Mouse (Mus musculus): Measurements from ENCODE around the gene Abcf1. TPM values are rescaled to one million over a fixed set of nuclear protein-coding genes. Genes with fewer than 3 reads are reported as not detected.
A peak's percentile ranks its signal among the peaks of the same experiment; 100 is the strongest.

Gene Abcf1
- polyA plus RNA-seq, 1 experiment from 2014 or later: 55.8 TPM

DNA sequence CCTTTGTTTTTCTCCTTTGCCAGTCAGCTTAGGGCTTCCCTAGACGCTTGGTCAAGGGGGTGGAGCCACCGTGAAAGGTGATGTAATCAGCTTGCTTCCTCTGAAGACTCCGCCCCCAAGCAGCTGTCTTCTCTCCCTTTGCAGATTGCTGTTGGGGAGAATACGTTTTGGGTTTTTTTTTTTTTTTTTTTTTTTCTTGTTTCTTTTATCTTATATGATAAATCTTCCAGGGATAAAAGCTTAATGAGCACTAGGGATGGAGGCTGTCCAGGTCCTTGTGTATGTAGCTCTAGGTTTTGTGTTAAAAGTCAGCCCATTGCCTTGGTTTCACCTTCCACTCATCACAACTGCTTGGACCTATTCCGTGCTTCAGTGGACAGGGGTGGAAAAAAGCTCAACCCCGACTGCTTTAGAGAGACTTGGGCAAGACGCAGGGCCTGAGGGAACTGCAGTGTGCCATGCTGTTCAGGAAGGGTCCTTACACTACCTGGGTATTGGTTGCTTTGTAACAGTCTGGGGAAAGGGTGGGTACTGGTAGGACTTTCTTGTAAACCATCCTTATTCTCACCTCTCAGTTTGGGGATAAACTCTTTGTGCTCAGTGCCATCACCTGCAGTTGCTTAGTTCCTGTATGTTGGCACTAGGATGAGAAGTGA is 50.4 kb downstream of the Abcf1 start:
- Histone ChIP-seq H3K4me1 (ENCODE audit: control insufficient read depth, insufficient read depth, low read length) (peaks cover 25% of the 10 kb centered on the region), H3K4me3 (ENCODE audit: low read depth, low read length) (peak overlapping the region; percentile 64), H3K27me3 (replicated peaks; ENCODE audit: control insufficient read depth, insufficient read depth, low read length) (no peaks in the 10 kb centered on the region), H3K36me3 (ENCODE audit: control insufficient read depth, insufficient read depth, low read length) (peaks cover 16% of the 10 kb centered on the region), H3K9ac (ENCODE audit: low read length) (peak overlapping the region; percentile 96), H3K9me3 (replicated peaks; ENCODE audit: control insufficient read depth, low read length) (no peaks in the 10 kb centered on the region), H3K27ac (ENCODE audit: low read depth, low read length) (peak overlapping the region; percentile 93), H3K4me2 (ENCODE audit: low read length) (peak overlapping the region; percentile 87)
- DNase-seq (ENCODE audit: low spot score) (peak; percentile 99), ATAC-seq (peak; percentile 48)
- WGBS: 11% methylated on average over 7 of the region's 7 CpGs

- H3K9me3 ChIP-seq (replicated peaks; ENCODE audit: control insufficient read depth, low read length): no peaks in the 10 kb centered on the region
- under 1% methylated on average over 11 of the region's 11 CpGs for WGBS
Measured at GRCm38 (mm10) chr17:35918276-35919059, 51.1 kb downstream of the Abcf1 start.

GRCm38 (mm10) chr17:35917463-35918251 is 51.9 kb downstream of the Abcf1 start:
- Histone ChIP-seq H3K27ac (ENCODE audit: low read depth, low read length) (peak overlapping the region; percentile 93), H3K9me3 (replicated peaks; ENCODE audit: control insufficient read depth, low read length) (no peaks in the 10 kb centered on the region), H3K36me3 (ENCODE audit: control insufficient read depth, insufficient read depth, low read length) (peaks cover 10% of the 10 kb centered on the region; the same call in 1 of the 2 replicates), H3K9ac (ENCODE audit: low read length) (peak overlapping the region; percentile 96), H3K4me2 (ENCODE audit: low read length) (peak overlapping the region; percentile 87), H3K4me3 (ENCODE audit: low read depth, low read length) (peak overlapping the region; percentile 64), H3K27me3 (replicated peaks; ENCODE audit: control insufficient read depth, insufficient read depth, low read length) (no peaks in the 10 kb centered on the region), H3K4me1 (ENCODE audit: control insufficient read depth, insufficient read depth, low read length) (peaks cover 25% of the 10 kb centered on the region)
- DNase-seq (ENCODE audit: low spot score) (peak; percentile 95), ATAC-seq (peak; percentile 10)
- under 1% methylated on average over 13 of the region's 13 CpGs for WGBS

More at GRCm38 (mm10) chr17:35918276-35919059, 51.1 kb downstream of the Abcf1 start:
- DNase-seq (ENCODE audit: low spot score) (peak; percentile 83), ATAC-seq (no peak)
- Histone ChIP-seq H3K27ac (ENCODE audit: low read depth, low read length) (peak overlapping the region; percentile 93), H3K4me1 (ENCODE audit: control insufficient read depth, insufficient read depth, low read length) (peaks cover 25% of the 10 kb centered on the region), H3K36me3 (ENCODE audit: control insufficient read depth, insufficient read depth, low read length) (peaks cover 9% of the 10 kb centered on the region), H3K4me2 (ENCODE audit: low read length) (peak overlapping the region; percentile 87), H3K27me3 (replicated peaks; ENCODE audit: control insufficient read depth, insufficient read depth, low read length) (no peaks in the 10 kb centered on the region), H3K9ac (ENCODE audit: low read length) (peak overlapping the region; percentile 96), H3K4me3 (ENCODE audit: low read depth, low read length) (peak overlapping the region; percentile 64)

DNA sequence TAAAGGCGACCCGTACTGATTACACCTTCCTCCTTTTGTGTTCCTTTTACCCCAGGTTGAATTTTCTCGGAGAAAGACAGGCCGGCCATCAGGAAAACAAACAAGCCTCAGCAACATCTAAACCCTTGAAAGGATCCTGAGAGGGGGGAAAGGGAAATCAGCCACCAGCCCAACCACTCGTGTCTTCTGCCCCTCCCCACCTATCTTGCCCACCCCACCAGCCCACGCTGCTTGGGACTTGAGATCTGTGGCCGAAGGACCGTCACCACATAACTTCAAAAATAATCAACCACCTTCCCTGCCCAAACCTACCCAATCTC is 52.5 kb downstream of the Abcf1 start:
- peak overlapping the region; percentile 87 for H3K4me2 ChIP-seq (ENCODE audit: low read length)
- peak overlapping the region; percentile 64 for H3K4me3 ChIP-seq (ENCODE audit: low read depth, low read length)
- H3K9me3 ChIP-seq (replicated peaks; ENCODE audit: control insufficient read depth, low read length): no peaks in the 10 kb centered on the region
- 0% methylated on average over 8 of the region's 8 CpGs for WGBS
- peak overlapping the region; percentile 96 for H3K9ac ChIP-seq (ENCODE audit: low read length)
- DNase-seq (ENCODE audit: low spot score) (no peak), ATAC-seq (no peak)
- peaks cover 25% of the 10 kb centered on the region for H3K4me1 ChIP-seq (ENCODE audit: control insufficient read depth, insufficient read depth, low read length)
- peak overlapping the region; percentile 93 for H3K27ac ChIP-seq (ENCODE audit: low read depth, low read length)
- H3K36me3 ChIP-seq (ENCODE audit: control insufficient read depth, insufficient read depth, low read length): peaks cover 13% of the 10 kb centered on the region; the same call in 1 of the 2 replicates
- no peaks in the 10 kb centered on the region for H3K27me3 ChIP-seq (replicated peaks; ENCODE audit: control insufficient read depth, insufficient read depth, low read length)

GRCm38 (mm10) chr17:35916297-35917142 is 53.0 kb downstream of the Abcf1 start, which contains the start of the genes Mrps18b and Ppp1r10:
Gene Mrps18b (minus strand): TSS chr17:35916389.
Gene Ppp1r10 (plus strand): TSS chr17:35916434.
- ATAC-seq: peak; percentile 92
- WGBS: under 1% methylated on average over 83 of the region's 83 CpGs
- peak; percentile 100 for DNase-seq (ENCODE audit: low spot score)
- H3K9me3 ChIP-seq (replicated peaks; ENCODE audit: control insufficient read depth, low read length): no peaks in the 10 kb centered on the region
- peaks cover 25% of the 10 kb centered on the region for H3K4me1 ChIP-seq (ENCODE audit: control insufficient read depth, insufficient read depth, low read length)
- H3K4me2 ChIP-seq (ENCODE audit: low read length): peak within 1 kb of the TSS; percentile 87
- H3K9ac ChIP-seq (ENCODE audit: low read length): peak within 1 kb of the TSS; percentile 96
- H3K27ac ChIP-seq (ENCODE audit: low read depth, low read length): peak within 1 kb of the TSS; percentile 93
- H3K36me3 ChIP-seq (ENCODE audit: control insufficient read depth, insufficient read depth, low read length): peaks cover 13% of the 10 kb centered on the region; the same call in 1 of the 2 replicates
- H3K4me3 ChIP-seq (ENCODE audit: low read depth, low read length): peak within 1 kb of the TSS; percentile 64
- H3K27me3 ChIP-seq (replicated peaks; ENCODE audit: control insufficient read depth, insufficient read depth, low read length): no peaks in the 10 kb centered on the region

- peak overlapping the region; percentile 61 for H3K9ac ChIP-seq (ENCODE audit: low read length)
- H3K36me3 ChIP-seq (ENCODE audit: control insufficient read depth, insufficient read depth, low read length): peaks cover 17% of the 10 kb centered on the region; the same call in 1 of the 2 replicates
- no peak for DNase-seq (ENCODE audit: low spot score)
- H3K27me3 ChIP-seq (replicated peaks; ENCODE audit: control insufficient read depth, insufficient read depth, low read length): no peaks in the 10 kb centered on the region
- peak overlapping the region; percentile 91 for H3K27ac ChIP-seq (ENCODE audit: low read depth, low read length)
- no peaks in the 10 kb centered on the region for H3K9me3 ChIP-seq (replicated peaks; ENCODE audit: control insufficient read depth, low read length)
- H3K4me2 ChIP-seq (ENCODE audit: low read length): peak overlapping the region; percentile 87
- H3K4me3 ChIP-seq (ENCODE audit: low read depth, low read length): peak overlapping the region; percentile 64
- 3% methylated on average over 28 of the region's 28 CpGs for WGBS
- ATAC-seq: no peak
- H3K4me1 ChIP-seq (ENCODE audit: control insufficient read depth, insufficient read depth, low read length): peaks cover 21% of the 10 kb centered on the region
Measured at GRCm38 (mm10) chr17:35915538-35916296, 53.8 kb downstream of the Abcf1 start.

DNA sequence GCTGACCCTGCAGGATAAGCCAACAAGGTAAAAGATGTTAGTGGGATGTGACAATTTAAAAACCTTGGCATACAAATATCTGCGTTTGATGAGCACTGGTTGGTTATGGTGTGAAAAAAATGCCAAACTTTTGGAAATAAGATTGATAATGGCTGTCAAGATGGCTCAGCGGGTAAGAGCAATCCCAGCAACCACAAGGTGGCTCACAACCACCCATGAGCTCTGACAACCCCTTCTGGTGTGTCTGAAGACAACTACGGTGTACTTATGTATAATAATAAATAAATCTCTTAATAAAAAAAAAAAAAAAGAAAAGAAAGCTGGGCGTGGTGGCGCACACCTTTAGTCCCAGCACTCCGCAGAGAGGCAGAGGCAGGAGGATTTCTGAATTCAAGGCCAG is 54.6 kb downstream of the Abcf1 start:
- H3K27ac ChIP-seq (ENCODE audit: low read depth, low read length): no peak overlapping the region
- WGBS: 89% methylated on average over 6 of the region's 6 CpGs
- H3K4me2 ChIP-seq (ENCODE audit: low read length): peak overlapping the region; percentile 87
- H3K36me3 ChIP-seq (ENCODE audit: control insufficient read depth, insufficient read depth, low read length): peaks cover 17% of the 10 kb centered on the region; the same call in 1 of the 2 replicates
- DNase-seq (ENCODE audit: low spot score): no peak
- peak overlapping the region; percentile 64; the same call in 1 of the 2 replicates for H3K4me3 ChIP-seq (ENCODE audit: low read depth, low read length)
- H3K9ac ChIP-seq (ENCODE audit: low read length): no peak overlapping the region
- no peak for ATAC-seq
- H3K4me1 ChIP-seq (ENCODE audit: control insufficient read depth, insufficient read depth, low read length): peaks cover 13% of the 10 kb centered on the region
- no peaks in the 10 kb centered on the region for H3K27me3 ChIP-seq (replicated peaks; ENCODE audit: control insufficient read depth, insufficient read depth, low read length)
- H3K9me3 ChIP-seq (replicated peaks; ENCODE audit: control insufficient read depth, low read length): no peaks in the 10 kb centered on the region

Measured in forebrain, embryonic 14.5 days (tissue).